Mouse (Mus musculus): Measurements from ENCODE around the gene Ddo. TPM values are rescaled to one million over a fixed set of nuclear protein-coding genes. Genes with fewer than 3 reads are reported as not detected.

Ddo gene
- polyA plus RNA-seq, 1 experiment from 2014 or later = 0.92 TPM

DNA sequence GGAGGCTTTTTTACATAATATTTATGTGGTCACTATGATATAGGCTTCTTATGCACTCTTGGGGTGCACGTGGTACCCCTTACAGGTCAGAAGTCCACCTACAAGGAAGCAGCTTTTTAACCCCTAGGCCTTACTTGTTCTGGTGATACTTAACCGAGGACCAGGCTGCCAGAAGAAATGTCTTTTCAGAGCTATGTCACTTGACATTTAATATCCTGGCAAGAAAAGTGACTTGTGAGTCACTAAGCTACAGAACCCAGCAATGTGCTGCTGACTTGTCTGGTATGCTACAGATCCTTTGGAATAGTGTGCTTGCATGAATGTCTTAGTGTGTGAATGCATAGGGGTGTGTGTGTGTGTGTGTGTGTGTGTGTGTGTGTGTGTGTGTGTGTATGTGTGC, 57.6 kb downstream of the Ddo start:
- no peak overlapping the region for H3K9ac ChIP-seq (ENCODE audit: low read length)
- no peak overlapping the region for H3K27ac ChIP-seq (ENCODE audit: low read length)
- no peak for ATAC-seq (ENCODE audit: insufficient read depth, low FRiP score)
- no peaks in the 10 kb centered on the region for H3K9me3 ChIP-seq (replicated peaks; ENCODE audit: control insufficient read depth, low read length)
- no peaks in the 10 kb centered on the region for H3K36me3 ChIP-seq (ENCODE audit: control insufficient read depth, insufficient read depth, low read length)
- WGBS = 58% methylated on average over 2 of the region's 2 CpGs
- no peak overlapping the region for H3K4me3 ChIP-seq (replicated peaks; ENCODE audit: low read length)
- H3K27me3 ChIP-seq (ENCODE audit: control insufficient read depth, insufficient read depth, low read length) = no peaks in the 10 kb centered on the region
- peaks cover 5% of the 10 kb centered on the region; the same call in 1 of the 2 replicates for H3K4me1 ChIP-seq (ENCODE audit: control insufficient read depth, insufficient read depth, low read length)
- H3K4me2 ChIP-seq (ENCODE audit: low read depth, low read length) = no peak overlapping the region

- no peaks in the 10 kb centered on the region for H3K27me3 ChIP-seq (ENCODE audit: control insufficient read depth, insufficient read depth, low read length)
- no peak for ATAC-seq (ENCODE audit: insufficient read depth, low FRiP score)
- no peak overlapping the region for H3K27ac ChIP-seq (ENCODE audit: low read length)
- H3K4me1 ChIP-seq (ENCODE audit: control insufficient read depth, insufficient read depth, low read length) = peaks cover 5% of the 10 kb centered on the region; the same call in 1 of the 2 replicates
- no peak overlapping the region for H3K4me2 ChIP-seq (ENCODE audit: low read depth, low read length)
- 79% methylated on average over 6 of the region's 6 CpGs for WGBS
- no peak overlapping the region for H3K4me3 ChIP-seq (replicated peaks; ENCODE audit: low read length)
- no peaks in the 10 kb centered on the region for H3K9me3 ChIP-seq (replicated peaks; ENCODE audit: control insufficient read depth, low read length)
- no peaks in the 10 kb centered on the region for H3K36me3 ChIP-seq (ENCODE audit: control insufficient read depth, insufficient read depth, low read length)
- no peak overlapping the region for H3K9ac ChIP-seq (ENCODE audit: low read length)
These were observed 58.5 kb downstream of the Ddo start for GRCm38 (mm10) chr10:40688266-40688665.

DNA sequence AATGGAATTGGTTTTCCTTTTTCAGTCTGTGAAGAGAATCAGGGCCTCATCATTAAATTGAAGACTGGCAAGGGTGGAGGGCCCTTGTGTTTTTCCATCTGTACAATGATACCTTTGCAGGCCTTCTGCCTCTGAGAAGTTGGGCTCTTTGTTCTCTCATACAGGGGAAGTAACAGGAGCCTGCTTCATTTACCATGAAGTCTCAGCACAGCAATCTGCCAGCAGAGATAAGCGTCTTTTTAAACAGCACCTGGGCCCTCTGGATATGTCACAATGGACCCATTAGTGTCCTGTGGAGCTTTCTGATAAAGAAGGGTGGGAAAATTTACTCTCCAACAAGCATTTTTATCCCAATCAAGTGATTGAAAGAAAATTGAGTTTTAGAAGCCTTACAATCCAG, 59.1 kb downstream of the Ddo start:
- no peak overlapping the region for H3K4me2 ChIP-seq (ENCODE audit: low read depth, low read length)
- no peak overlapping the region for H3K9ac ChIP-seq (ENCODE audit: low read length)
- 38% methylated on average over 1 of the region's 1 CpGs for WGBS
- H3K27me3 ChIP-seq (ENCODE audit: control insufficient read depth, insufficient read depth, low read length) = no peaks in the 10 kb centered on the region
- no peak overlapping the region for H3K27ac ChIP-seq (ENCODE audit: low read length)
- no peaks in the 10 kb centered on the region for H3K36me3 ChIP-seq (ENCODE audit: control insufficient read depth, insufficient read depth, low read length)
- ATAC-seq (ENCODE audit: insufficient read depth, low FRiP score) = no peak
- no peaks in the 10 kb centered on the region for H3K9me3 ChIP-seq (replicated peaks; ENCODE audit: control insufficient read depth, low read length)
- H3K4me1 ChIP-seq (ENCODE audit: control insufficient read depth, insufficient read depth, low read length) = peaks cover 2% of the 10 kb centered on the region; the same call in 1 of the 2 replicates
- no peak overlapping the region for H3K4me3 ChIP-seq (replicated peaks; ENCODE audit: low read length)

- no peaks in the 10 kb centered on the region for H3K9me3 ChIP-seq (replicated peaks; ENCODE audit: control insufficient read depth, low read length)
- H3K4me1 ChIP-seq (ENCODE audit: control insufficient read depth, insufficient read depth, low read length) = no peaks in the 10 kb centered on the region
- 54% methylated on average over 4 of the region's 4 CpGs for WGBS
- no peak for ATAC-seq (ENCODE audit: insufficient read depth, low FRiP score)
- H3K4me3 ChIP-seq (replicated peaks; ENCODE audit: low read length) = no peak overlapping the region
- no peaks in the 10 kb centered on the region for H3K36me3 ChIP-seq (ENCODE audit: control insufficient read depth, insufficient read depth, low read length)
- H3K9ac ChIP-seq (ENCODE audit: low read length) = no peak overlapping the region
- H3K4me2 ChIP-seq (ENCODE audit: low read depth, low read length) = no peak overlapping the region
- no peak overlapping the region for H3K27ac ChIP-seq (ENCODE audit: low read length)
- H3K27me3 ChIP-seq (ENCODE audit: control insufficient read depth, insufficient read depth, low read length) = no peaks in the 10 kb centered on the region
These were observed 68.8 kb downstream of the Ddo start for GRCm38 (mm10) chr10:40698652-40699051.

GRCm38 (mm10) chr10:40711127-40711526, 81.3 kb downstream of the Ddo start:
- WGBS = 62% methylated on average over 7 of the region's 7 CpGs
- no peak for ATAC-seq (ENCODE audit: insufficient read depth, low FRiP score)
- no peak overlapping the region for H3K9ac ChIP-seq (ENCODE audit: low read length)
- H3K36me3 ChIP-seq (ENCODE audit: control insufficient read depth, insufficient read depth, low read length) = no peaks in the 10 kb centered on the region
- no peaks in the 10 kb centered on the region for H3K9me3 ChIP-seq (replicated peaks; ENCODE audit: control insufficient read depth, low read length)
- H3K4me2 ChIP-seq (ENCODE audit: low read depth, low read length) = no peak overlapping the region
- H3K4me1 ChIP-seq (ENCODE audit: control insufficient read depth, insufficient read depth, low read length) = peaks cover 6% of the 10 kb centered on the region
- no peaks in the 10 kb centered on the region for H3K27me3 ChIP-seq (ENCODE audit: control insufficient read depth, insufficient read depth, low read length)
- H3K4me3 ChIP-seq (replicated peaks; ENCODE audit: low read length) = no peak overlapping the region
- no peak overlapping the region for H3K27ac ChIP-seq (ENCODE audit: low read length)

DNA sequence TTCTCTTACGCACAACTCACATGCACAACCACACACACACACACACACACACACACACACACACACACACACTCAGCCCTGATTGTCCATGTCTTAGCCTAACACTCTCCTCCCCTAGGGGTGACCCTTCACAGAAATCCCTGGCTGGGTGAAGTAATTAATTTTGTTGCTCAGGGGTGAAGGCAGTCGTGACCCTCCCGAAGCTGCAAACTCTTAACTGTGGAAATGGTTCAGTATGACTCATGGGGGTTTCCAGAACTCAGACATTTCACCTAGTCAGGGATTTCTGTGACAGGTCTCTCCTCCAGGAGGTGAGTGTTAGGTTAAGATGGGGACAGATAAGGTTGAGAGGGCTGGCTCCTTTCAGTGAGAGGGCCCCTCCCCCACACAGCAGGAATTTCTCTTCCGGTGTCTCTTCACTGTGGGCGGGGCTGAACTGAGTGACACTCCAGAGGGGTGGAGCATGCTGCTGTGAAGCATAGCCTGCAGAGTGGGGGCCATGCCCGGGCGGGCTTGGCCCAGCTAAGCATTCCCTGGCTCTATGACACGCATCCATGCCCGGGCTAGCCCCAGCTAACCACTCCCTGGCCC, 83.3 kb downstream of the Ddo start:
- 28% methylated on average over 9 of the region's 9 CpGs for WGBS
- Histone ChIP-seq H3K9ac (ENCODE audit: low read length) (no peak overlapping the region), H3K4me1 (ENCODE audit: control insufficient read depth, insufficient read depth, low read length) (peaks cover 12% of the 10 kb centered on the region), H3K4me2 (ENCODE audit: low read depth, low read length) (no peak overlapping the region), H3K4me3 (replicated peaks; ENCODE audit: low read length) (no peak overlapping the region), H3K36me3 (ENCODE audit: control insufficient read depth, insufficient read depth, low read length) (no peaks in the 10 kb centered on the region), H3K27me3 (ENCODE audit: control insufficient read depth, insufficient read depth, low read length) (no peaks in the 10 kb centered on the region), H3K9me3 (replicated peaks; ENCODE audit: control insufficient read depth, low read length) (no peaks in the 10 kb centered on the region), H3K27ac (ENCODE audit: low read length) (no peak overlapping the region)
- peak; percentile 57; the same call in 1 of the 2 replicates for ATAC-seq (ENCODE audit: insufficient read depth, low FRiP score)

GRCm38 (mm10) chr10:40713829-40714228, 84.0 kb downstream of the Ddo start:
- Histone ChIP-seq H3K4me1 (ENCODE audit: control insufficient read depth, insufficient read depth, low read length) (peaks cover 12% of the 10 kb centered on the region), H3K27ac (ENCODE audit: low read length) (no peak overlapping the region), H3K4me2 (ENCODE audit: low read depth, low read length) (no peak overlapping the region), H3K27me3 (ENCODE audit: control insufficient read depth, insufficient read depth, low read length) (no peaks in the 10 kb centered on the region), H3K9me3 (replicated peaks; ENCODE audit: control insufficient read depth, low read length) (no peaks in the 10 kb centered on the region), H3K9ac (ENCODE audit: low read length) (no peak overlapping the region), H3K4me3 (replicated peaks; ENCODE audit: low read length) (no peak overlapping the region), H3K36me3 (ENCODE audit: control insufficient read depth, insufficient read depth, low read length) (no peaks in the 10 kb centered on the region)
- ATAC-seq (ENCODE audit: insufficient read depth, low FRiP score) = no peak
- 77% methylated on average over 9 of the region's 9 CpGs for WGBS

GRCm38 (mm10) chr10:40715151-40715550, 85.3 kb downstream of the Ddo start:
- Histone ChIP-seq H3K9ac (ENCODE audit: low read length) (no peak overlapping the region), H3K27me3 (ENCODE audit: control insufficient read depth, insufficient read depth, low read length) (no peaks in the 10 kb centered on the region), H3K36me3 (ENCODE audit: control insufficient read depth, insufficient read depth, low read length) (no peaks in the 10 kb centered on the region), H3K4me3 (replicated peaks; ENCODE audit: low read length) (no peak overlapping the region), H3K4me1 (ENCODE audit: control insufficient read depth, insufficient read depth, low read length) (peaks cover 12% of the 10 kb centered on the region), H3K27ac (ENCODE audit: low read length) (no peak overlapping the region), H3K9me3 (replicated peaks; ENCODE audit: control insufficient read depth, low read length) (no peaks in the 10 kb centered on the region), H3K4me2 (ENCODE audit: low read depth, low read length) (no peak overlapping the region)
- no peak for ATAC-seq (ENCODE audit: insufficient read depth, low FRiP score)
- 87% methylated on average over 4 of the region's 4 CpGs for WGBS

DNA sequence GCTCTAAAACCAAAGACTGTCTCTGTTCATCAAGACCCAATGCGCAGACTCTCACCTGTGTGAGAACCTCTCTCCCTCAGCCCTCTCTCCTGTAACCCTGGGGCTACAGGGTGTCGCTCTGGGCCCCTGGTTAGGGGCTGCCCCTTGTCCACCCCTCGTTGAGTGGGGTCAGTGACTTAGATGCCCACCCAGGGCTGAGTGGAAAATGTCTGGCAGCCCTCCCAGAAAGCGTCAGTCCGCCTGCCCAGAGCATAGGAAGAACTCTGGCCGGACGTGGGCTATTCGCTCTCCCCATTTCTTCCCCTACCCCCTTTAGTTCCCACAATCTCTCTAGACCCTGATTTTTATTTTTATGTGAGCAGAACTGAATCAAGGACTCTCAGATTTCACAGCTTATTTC, 86.5 kb downstream of the Ddo start:
- H3K9me3 ChIP-seq (replicated peaks; ENCODE audit: control insufficient read depth, low read length) = no peaks in the 10 kb centered on the region
- H3K27me3 ChIP-seq (ENCODE audit: control insufficient read depth, insufficient read depth, low read length) = no peaks in the 10 kb centered on the region
- H3K9ac ChIP-seq (ENCODE audit: low read length) = no peak overlapping the region
- no peak overlapping the region for H3K4me2 ChIP-seq (ENCODE audit: low read depth, low read length)
- ATAC-seq (ENCODE audit: insufficient read depth, low FRiP score) = no peak
- WGBS = 61% methylated on average over 8 of the region's 8 CpGs
- no peaks in the 10 kb centered on the region for H3K36me3 ChIP-seq (ENCODE audit: control insufficient read depth, insufficient read depth, low read length)
- H3K4me3 ChIP-seq (replicated peaks; ENCODE audit: low read length) = no peak overlapping the region
- peaks cover 12% of the 10 kb centered on the region for H3K4me1 ChIP-seq (ENCODE audit: control insufficient read depth, insufficient read depth, low read length)
- H3K27ac ChIP-seq (ENCODE audit: low read length) = no peak overlapping the region
